Mouse (Mus musculus): Measurements from ENCODE around the gene Fanca. TPM values are rescaled to one million over a fixed set of nuclear protein-coding genes. Genes with fewer than 3 reads are reported as not detected.
"Not testable (repeated sequence)": the region's sequence is repeated elsewhere in the genome, so short reads cannot be mapped to it uniquely, and the experiment has no call there.

The Fanca gene
- total and polyA plus RNA-seq, 2 experiments from 2014 or later: 6.7 to 37.1 TPM

- no peak for TF ChIP-seq EP300 (IDR thresholded peaks at IDR 0.05; ENCODE audit: low read depth)
- TF ChIP-seq CTCF (IDR thresholded peaks at IDR 0.05; ENCODE audit: low read depth): no peak
- Histone ChIP-seq H3K4me3 (ENCODE audit: low read depth, low read length) (no peak overlapping the region), H3K4me2 (ENCODE audit: low read depth, low read length) (no peak overlapping the region), H3K9me3 (replicated peaks; ENCODE audit: control insufficient read depth, low read length) (no peaks in the 10 kb centered on the region), H3K27me3 (ENCODE audit: control insufficient read depth, insufficient read depth, low read length) (no peaks in the 10 kb centered on the region), H3K4me1 (ENCODE audit: control insufficient read depth, insufficient read depth) (no peaks in the 10 kb centered on the region), H3K27ac (ENCODE audit: low read depth) (no peak overlapping the region), H3K36me3 (replicated peaks; ENCODE audit: control insufficient read depth, insufficient read depth, low read length) (peaks cover 47% of the 10 kb centered on the region), H3K9ac (replicated peaks; ENCODE audit: low read depth, low read length) (no peak overlapping the region)
- no peak for DNase-seq (ENCODE audit: low spot score)
- no peak for ATAC-seq (ENCODE audit: insufficient read depth, low read depth)
- WGBS: 91% methylated on average over 10 of the region's 10 CpGs
Observed at GRCm38 (mm10) chr8:123271147-123271546, 47.2 kb downstream of the Fanca start.

DNA sequence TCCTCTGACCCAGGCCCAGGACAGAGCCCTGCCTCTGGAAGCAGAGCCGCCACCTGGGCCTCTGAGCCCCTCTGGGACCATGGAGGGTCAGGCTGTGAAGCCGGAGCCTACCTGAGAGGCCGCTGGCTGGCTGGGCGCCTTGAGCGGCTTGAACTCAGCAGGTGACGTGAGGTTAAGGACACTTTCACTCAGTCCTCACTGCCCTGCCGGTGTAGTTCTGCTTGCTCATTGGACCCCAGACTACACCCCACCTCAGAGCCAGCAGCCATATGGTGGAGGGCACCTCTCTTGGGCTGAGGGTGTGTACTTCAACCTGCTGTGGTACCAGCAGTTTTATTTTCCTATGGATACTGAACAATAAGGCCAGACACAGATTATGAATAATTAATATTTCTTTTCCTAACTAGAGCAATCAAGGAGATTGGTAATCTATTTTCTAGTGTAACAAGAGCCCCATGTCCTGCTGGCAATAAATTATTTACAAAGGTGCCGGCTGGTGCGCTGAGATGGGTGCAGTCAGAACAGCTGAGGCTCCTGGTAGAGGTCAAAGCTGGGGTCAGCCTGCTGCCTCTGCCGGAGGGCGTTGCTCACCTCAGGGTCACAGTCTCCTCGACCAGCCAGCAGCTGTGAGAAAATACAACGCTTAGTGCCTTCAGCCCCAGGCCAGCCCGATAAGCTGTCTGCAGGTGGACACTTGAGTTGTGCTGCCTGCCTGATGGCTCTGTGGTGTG, 50.3 kb downstream of the Fanca start:
- no peak overlapping the region for H3K4me2 ChIP-seq (ENCODE audit: low read depth, low read length)
- H3K27me3 ChIP-seq (ENCODE audit: control insufficient read depth, insufficient read depth, low read length): no peaks in the 10 kb centered on the region
- no peaks in the 10 kb centered on the region for H3K4me1 ChIP-seq (ENCODE audit: control insufficient read depth, insufficient read depth)
- ATAC-seq (ENCODE audit: insufficient read depth, low read depth): no peak
- peaks cover 68% of the 10 kb centered on the region for H3K36me3 ChIP-seq (replicated peaks; ENCODE audit: control insufficient read depth, insufficient read depth, low read length)
- no peak for DNase-seq (ENCODE audit: low spot score)
- H3K27ac ChIP-seq (ENCODE audit: low read depth): no peak overlapping the region
- 73% methylated on average over 14 of the region's 14 CpGs for WGBS
- no peaks in the 10 kb centered on the region for H3K9me3 ChIP-seq (replicated peaks; ENCODE audit: control insufficient read depth, low read length)
- H3K9ac ChIP-seq (replicated peaks; ENCODE audit: low read depth, low read length): no peak overlapping the region
- TF ChIP-seq EP300 (IDR thresholded peaks at IDR 0.05; ENCODE audit: low read depth): no peak
- no peak for TF ChIP-seq CTCF (IDR thresholded peaks at IDR 0.05; ENCODE audit: low read depth)
- no peak overlapping the region for H3K4me3 ChIP-seq (ENCODE audit: low read depth, low read length)

DNA sequence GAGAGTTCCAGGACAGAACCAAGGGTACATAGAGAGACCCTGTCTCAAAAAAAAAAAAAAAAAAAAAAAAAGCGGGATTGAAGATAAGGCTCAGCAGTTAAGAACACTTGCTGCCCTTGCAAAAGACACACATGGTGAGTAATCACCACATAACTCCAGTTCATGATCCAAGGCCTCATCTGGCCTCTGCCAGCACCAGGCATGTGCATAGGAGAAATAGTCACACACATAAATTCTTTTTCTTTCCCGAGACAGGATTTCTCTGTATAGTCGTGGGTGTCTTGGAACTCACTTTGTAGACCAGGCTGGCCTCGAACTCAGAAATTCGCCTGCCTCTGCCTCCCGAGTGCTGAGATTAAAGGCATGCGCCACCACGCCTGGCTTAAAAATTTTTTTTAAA, 60.8 kb downstream of the Fanca start:
- not testable (repeated sequence) for H3K9ac ChIP-seq (replicated peaks; ENCODE audit: low read depth, low read length); H3K4me3 ChIP-seq (ENCODE audit: low read depth, low read length); H3K27ac ChIP-seq (ENCODE audit: low read depth); H3K9me3 ChIP-seq (replicated peaks; ENCODE audit: control insufficient read depth, low read length); H3K27me3 ChIP-seq (ENCODE audit: control insufficient read depth, insufficient read depth, low read length); DNase-seq (ENCODE audit: low spot score); H3K4me2 ChIP-seq (ENCODE audit: low read depth, low read length); ATAC-seq (ENCODE audit: insufficient read depth, low read depth)
- 88% methylated on average over 8 of the region's 8 CpGs for WGBS
- Histone ChIP-seq H3K4me1 (ENCODE audit: control insufficient read depth, insufficient read depth) (peaks cover 17% of the 10 kb centered on the region), H3K36me3 (replicated peaks; ENCODE audit: control insufficient read depth, insufficient read depth, low read length) (peaks cover 49% of the 10 kb centered on the region)

DNA sequence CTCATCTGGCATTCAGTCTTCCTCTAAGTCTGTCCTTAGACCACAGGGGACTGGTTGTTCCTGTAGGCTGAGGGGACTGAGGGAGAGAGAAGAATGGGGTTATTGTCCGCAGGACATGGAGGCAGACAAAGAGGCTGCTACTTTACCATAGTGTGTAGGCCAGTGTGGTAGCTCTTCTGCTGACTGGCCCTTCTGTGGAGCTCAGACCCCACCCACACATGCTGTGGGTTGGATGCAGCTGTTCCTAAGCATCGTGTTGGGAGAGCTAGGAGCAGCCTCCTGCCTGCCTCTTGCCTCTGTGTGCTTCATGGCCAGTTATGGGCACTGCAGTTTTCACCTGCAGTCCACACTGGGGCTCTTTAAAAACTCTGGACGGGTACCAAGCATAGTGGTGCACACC, 61.3 kb downstream of the Fanca start:
- Histone ChIP-seq H3K27ac (ENCODE audit: low read depth) (no peak overlapping the region), H3K4me3 (ENCODE audit: low read depth, low read length) (no peak overlapping the region), H3K4me1 (ENCODE audit: control insufficient read depth, insufficient read depth) (peaks cover 17% of the 10 kb centered on the region), H3K36me3 (replicated peaks; ENCODE audit: control insufficient read depth, insufficient read depth, low read length) (peaks cover 51% of the 10 kb centered on the region), H3K9me3 (replicated peaks; ENCODE audit: control insufficient read depth, low read length) (no peaks in the 10 kb centered on the region), H3K4me2 (ENCODE audit: low read depth, low read length) (no peak overlapping the region), H3K9ac (replicated peaks; ENCODE audit: low read depth, low read length) (no peak overlapping the region), H3K27me3 (ENCODE audit: control insufficient read depth, insufficient read depth, low read length) (no peaks in the 10 kb centered on the region)
- WGBS: 82% methylated on average over 3 of the region's 3 CpGs
- TF ChIP-seq EP300 (IDR thresholded peaks at IDR 0.05; ENCODE audit: low read depth): no peak
- no peak for TF ChIP-seq CTCF (IDR thresholded peaks at IDR 0.05; ENCODE audit: low read depth)
- DNase-seq (ENCODE audit: low spot score): no peak
- ATAC-seq (ENCODE audit: insufficient read depth, low read depth): no peak

DNA sequence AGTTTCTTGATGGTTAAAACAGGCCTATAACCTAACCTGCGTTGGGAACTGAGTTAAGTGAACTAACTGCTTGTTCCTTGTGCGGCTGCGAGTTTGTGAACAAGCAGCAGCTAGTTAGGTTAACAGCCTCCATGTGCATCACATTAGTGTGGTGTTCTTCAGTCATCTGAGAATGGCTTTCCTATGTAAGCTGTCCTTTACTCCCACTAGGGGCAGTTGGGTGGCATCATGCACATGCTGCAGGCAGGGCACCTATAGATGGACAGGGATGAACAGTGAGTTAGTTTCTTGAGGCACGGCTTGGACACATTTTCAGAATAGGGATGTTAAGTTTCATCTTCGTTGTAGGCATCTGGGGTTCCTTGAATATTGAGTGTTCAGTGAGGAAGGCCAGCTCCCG, 63.2 kb downstream of the Fanca start:
- no peaks in the 10 kb centered on the region for H3K9me3 ChIP-seq (replicated peaks; ENCODE audit: control insufficient read depth, low read length)
- peak overlapping the region; percentile 79 for H3K9ac ChIP-seq (replicated peaks; ENCODE audit: low read depth, low read length)
- TF ChIP-seq EP300 (IDR thresholded peaks at IDR 0.05; ENCODE audit: low read depth) (no peak), CTCF (IDR thresholded peaks at IDR 0.05; ENCODE audit: low read depth) (no peak; the same call in 1 of the 2 replicates)
- H3K4me3 ChIP-seq (ENCODE audit: low read depth, low read length): peak overlapping the region; percentile 86
- H3K36me3 ChIP-seq (replicated peaks; ENCODE audit: control insufficient read depth, insufficient read depth, low read length): peaks cover 54% of the 10 kb centered on the region
- H3K4me2 ChIP-seq (ENCODE audit: low read depth, low read length): peak overlapping the region; percentile 98
- H3K4me1 ChIP-seq (ENCODE audit: control insufficient read depth, insufficient read depth): peaks cover 17% of the 10 kb centered on the region
- ATAC-seq (ENCODE audit: insufficient read depth, low read depth) (no peak), DNase-seq (ENCODE audit: low spot score) (no peak)
- H3K27ac ChIP-seq (ENCODE audit: low read depth): no peak overlapping the region
- WGBS: 66% methylated on average over 6 of the region's 6 CpGs
- no peaks in the 10 kb centered on the region for H3K27me3 ChIP-seq (ENCODE audit: control insufficient read depth, insufficient read depth, low read length)
